Mouse (Mus musculus) erythroblast, embryonic 14.5 days (primary cell): ENCODE measurements around the gene Tmem114.

Source experiments
- GATA1 ChIP-seq: IDR thresholded peaks from 2 replicates; pipeline ENCODE4 v1.6.1; 2012; ENCODE audit warnings: low read length, inconsistent platforms, mixed read lengths
- TAL1 ChIP-seq: IDR thresholded peaks from 3 replicates; pipeline ENCODE4 v1.6.1; 2012; ENCODE audit warnings: low read length, inconsistent platforms, mixed read lengths

GRCm38 (mm10) chr16:8385679-8386078 lies 39.3 kb downstream of the Tmem114 start:
- no peak for TF ChIP-seq TAL1
- TF ChIP-seq GATA1 = no peak
